ENCODE assay signal across 21 mouse cellular contexts in the genomic region with DNA sequence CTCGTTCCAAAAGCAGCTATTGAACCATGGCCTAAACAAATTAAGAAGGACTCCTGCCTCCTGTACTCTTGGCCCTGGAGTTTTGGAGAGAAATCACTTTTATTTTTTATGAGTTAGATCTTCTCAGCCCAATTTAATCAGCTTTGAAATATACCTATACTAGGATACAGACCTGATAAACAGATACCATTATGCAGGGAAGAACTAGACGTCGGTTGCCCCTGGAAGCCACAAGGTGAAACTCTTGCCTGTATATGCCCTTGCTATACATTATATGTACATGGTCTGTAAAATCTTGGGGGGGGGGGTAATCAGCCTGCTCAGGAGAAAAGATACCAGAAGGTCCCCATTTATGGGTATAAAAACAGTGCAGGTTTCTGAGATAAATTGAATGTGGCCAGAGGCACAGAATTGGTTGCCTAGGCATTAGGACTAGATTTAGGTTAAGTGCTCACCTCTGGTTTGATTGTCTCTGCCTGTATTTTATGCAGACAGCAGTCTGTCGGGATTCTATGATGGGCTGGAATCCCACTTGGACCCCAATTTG.
DNase-seq lines count a peak whose midpoint lies in the region; ATAC-seq and TF ChIP-seq lines count a peak whose summit lies in the region.
"Had no signal": no experiment of that assay in that cellular context is flagged by ENCODE, and none has a peak within 500 bp of the region (broad histone marks: within the 10 kb centered on the region; RNA-seq: fewer than 3 reads in every experiment).

No protein-coding gene starts in this region.

- no peaks in the 10 kb centered on the region for H3K9me3 ChIP-seq in heart, embryonic 13.5 days
- H3K9me3 ChIP-seq in heart, embryonic 11.5 days (replicated peaks; ENCODE audit: control insufficient read depth, low read length) = no peaks in the 10 kb centered on the region
- no peaks in the 10 kb centered on the region for H3K9me3 ChIP-seq in liver, embryonic 13.5 days (replicated peaks)
- H3K9me3 ChIP-seq: forebrain, embryonic 12.5 days; hindbrain, embryonic 13.5 days; limb, embryonic 12.5 days; stomach, embryonic 15.5 days had no signal

- no peak for ATAC-seq in heart, embryonic 13.5 days (ENCODE audit: extremely low read depth, insufficient number of reproducible peaks, low FRiP score, low TSS enrichment)
- ATAC-seq in heart, embryonic 11.5 days (replicated peaks; ENCODE audit: insufficient number of reproducible peaks, low FRiP score, low TSS enrichment) = no peak
- no peak for ATAC-seq in liver, embryonic 13.5 days (ENCODE audit: low read depth)
- ATAC-seq: activated CD4-positive, CD25-positive, alpha-beta regulatory T cell, adult 4 months; CD4-positive, CD25-positive, alpha-beta regulatory T cell, adult 4 months; forebrain, postnatal 0 days; intestine, embryonic 16.5 days had no signal

- TF ChIP-seq POLR2A in kidney, adult 2 months (IDR thresholded peaks at IDR 0.05; ENCODE audit: low read depth, low read length) = no peak

- no peaks in the 10 kb centered on the region for H3K27me3 ChIP-seq in heart, embryonic 13.5 days (replicated peaks)
- H3K27me3 ChIP-seq in heart, embryonic 11.5 days (ENCODE audit: control insufficient read depth, insufficient read depth, low read length) = no peaks in the 10 kb centered on the region
- no peaks in the 10 kb centered on the region for H3K27me3 ChIP-seq in kidney, adult 2 months (replicated peaks; ENCODE audit: control insufficient read depth, insufficient read depth, low read length)
- no peaks in the 10 kb centered on the region for H3K27me3 ChIP-seq in liver, embryonic 13.5 days
- H3K27me3 ChIP-seq: forebrain, embryonic 12.5 days; hindbrain, embryonic 13.5 days; limb, embryonic 12.5 days; stomach, embryonic 15.5 days had no signal

- H3K4me3 ChIP-seq in heart, embryonic 13.5 days = no peak overlapping the region
- no peak overlapping the region for H3K4me3 ChIP-seq in heart, embryonic 11.5 days (ENCODE audit: low read depth, low read length)
- no peak overlapping the region for H3K4me3 ChIP-seq in kidney, adult 2 months (ENCODE audit: insufficient read depth, low read depth, low read length)
- H3K4me3 ChIP-seq in liver, embryonic 13.5 days (replicated peaks) = no peak overlapping the region
- H3K4me3 ChIP-seq: erythroblast, embryonic 14.5 days; forebrain, embryonic 12.5 days; hindbrain, embryonic 13.5 days; limb, embryonic 12.5 days; stomach, embryonic 15.5 days had no signal

- 0 out of 2 replicates have a peak overlapping the region, but pooled peaks have one; percentile 30 for H3K4me2 ChIP-seq in heart, embryonic 13.5 days
- H3K4me2 ChIP-seq in heart, embryonic 11.5 days = no peak overlapping the region
- peak overlapping the region; percentile 28 for H3K4me2 ChIP-seq in liver, embryonic 13.5 days
- H3K4me2 ChIP-seq: forebrain, embryonic 12.5 days; hindbrain, embryonic 13.5 days; limb, embryonic 12.5 days; stomach, embryonic 15.5 days had no signal

- 0 out of 2 replicates have a peak overlapping the region, but pooled peaks have one; percentile 50 for H3K27ac ChIP-seq in heart, embryonic 13.5 days (replicated peaks)
- no peak overlapping the region for H3K27ac ChIP-seq in heart, embryonic 11.5 days (ENCODE audit: low read depth, low read length)
- peak overlapping the region; percentile 41; the same call in 1 of the 2 replicates for H3K27ac ChIP-seq in kidney, adult 2 months (ENCODE audit: insufficient read depth, low read depth, low read length)
- peak overlapping the region; percentile 95 for H3K27ac ChIP-seq in liver, embryonic 13.5 days
- H3K27ac ChIP-seq: forebrain, embryonic 12.5 days; hindbrain, embryonic 13.5 days; limb, embryonic 12.5 days; stomach, embryonic 15.5 days had no signal

- WGBS in heart, embryonic 13.5 days = 68% methylated on average over 4 of the region's 4 CpGs
- WGBS in heart, embryonic 11.5 days (ENCODE audit: insufficient replicate concordance) = 80% methylated on average over 4 of the region's 4 CpGs
- WGBS in kidney, adult 2 months = 71% methylated on average over 4 of the region's 4 CpGs
- WGBS in liver, embryonic 13.5 days (ENCODE audit: insufficient replicate concordance) = 44% methylated on average over 4 of the region's 4 CpGs

- no peak overlapping the region for H3K9ac ChIP-seq in heart, embryonic 13.5 days
- no peak overlapping the region for H3K9ac ChIP-seq in heart, embryonic 11.5 days (ENCODE audit: low read depth, low read length)
- peak overlapping the region; percentile 46 for H3K9ac ChIP-seq in liver, embryonic 13.5 days
- H3K9ac ChIP-seq: forebrain, embryonic 12.5 days; forebrain, postnatal 0 days; hindbrain, embryonic 13.5 days; limb, embryonic 12.5 days; stomach, embryonic 15.5 days had no signal

- peaks cover 29% of the 10 kb centered on the region for H3K4me1 ChIP-seq in heart, embryonic 13.5 days
- H3K4me1 ChIP-seq in heart, embryonic 11.5 days (ENCODE audit: control insufficient read depth, insufficient read depth, low read length) = peaks cover 6% of the 10 kb centered on the region; the same call in 1 of the 2 replicates
- H3K4me1 ChIP-seq in kidney, adult 2 months (ENCODE audit: control insufficient read depth, insufficient read depth, low read length) = peaks cover 19% of the 10 kb centered on the region; the same call in 1 of the 2 replicates
- peaks cover 79% of the 10 kb centered on the region for H3K4me1 ChIP-seq in liver, embryonic 13.5 days (replicated peaks)
- H3K4me1 ChIP-seq: forebrain, embryonic 12.5 days; hindbrain, embryonic 13.5 days; limb, embryonic 12.5 days; stomach, embryonic 15.5 days had no signal

- no peak for TF ChIP-seq CTCF in kidney, adult 2 months (conservative IDR thresholded peaks at IDR 0.05; ENCODE audit: insufficient read depth, insufficient read length, low read depth, low read length)

- H3K36me3 ChIP-seq in heart, embryonic 13.5 days = no peaks in the 10 kb centered on the region
- H3K36me3 ChIP-seq in heart, embryonic 11.5 days (ENCODE audit: control insufficient read depth, insufficient read depth, low read length) = no peaks in the 10 kb centered on the region
- H3K36me3 ChIP-seq in kidney, adult 2 months (ENCODE audit: control insufficient read depth, insufficient read depth, low read length) = no peaks in the 10 kb centered on the region
- H3K36me3 ChIP-seq in liver, embryonic 13.5 days = no peaks in the 10 kb centered on the region
- H3K36me3 ChIP-seq: forebrain, embryonic 12.5 days; hindbrain, embryonic 13.5 days; limb, embryonic 12.5 days; stomach, embryonic 15.5 days had no signal

- no peak for DNase-seq in kidney, adult 2 months
- DNase-seq in kidney, adult 11 months = no peak
- DNase-seq in liver, embryonic 13.5 days = no peak
- no peak for DNase-seq in frontal cortex, postnatal 14 days (ENCODE audit: low spot score in 2 of 2)
- DNase-seq in left cerebral cortex, adult 9 months (ENCODE audit: low spot score in 2 of 2) = no peak
- DNase-seq: forebrain, postnatal 0 days; gastrocnemius, postnatal 10 days; layer of hippocampus, adult 9-11 months; lung, adult 2 months; midbrain, embryonic 14.5 days; right cerebral cortex, postnatal 14 days had no signal
